Mouse (Mus musculus): ENCODE measurements at regions not wholly inside any gene's neighbourhood (a gene's known extent, or its start where the extent isn't known, plus 50 kb on each side); places are given as distances from the start of the nearest gene placed in this dataset.

- no peak for DNase-seq
Measured at GRCm38 (mm10) chr12:12701735-12702134, 240.0 kb downstream of the Mycn start.

DNA sequence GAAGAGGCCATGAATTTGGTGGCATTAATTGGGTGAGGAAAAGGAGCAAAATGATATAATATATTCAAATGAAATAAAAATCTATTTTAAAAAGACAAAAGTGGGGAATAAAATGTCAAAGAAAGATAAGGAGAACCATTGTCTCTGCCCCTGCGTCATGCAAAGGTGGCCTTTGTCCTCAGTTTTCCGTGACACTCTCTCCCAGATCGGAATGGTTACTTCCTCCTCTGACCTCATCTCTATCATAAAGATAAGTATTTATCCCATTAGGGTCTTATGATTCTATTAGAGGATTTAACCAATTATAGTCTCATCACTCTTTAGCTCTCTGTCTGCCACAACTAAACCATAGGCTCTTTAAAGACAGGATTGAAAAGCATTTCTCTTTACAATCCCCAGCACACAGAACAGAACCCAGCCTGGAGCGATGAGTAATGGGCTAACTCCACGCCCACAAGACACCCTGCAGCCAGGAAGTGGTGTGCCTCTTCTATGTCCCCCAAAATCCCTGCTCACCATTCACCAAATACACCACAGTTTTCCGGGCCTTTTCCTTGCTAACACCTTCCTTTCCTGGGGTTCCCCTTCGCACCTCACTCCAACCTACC lies 240.6 kb downstream of the Mycn start:
- DNase-seq = no peak

GRCm38 (mm10) chr12:12693838-12694777 lies 247.6 kb downstream of the Mycn start:
- no peak for DNase-seq

DNA sequence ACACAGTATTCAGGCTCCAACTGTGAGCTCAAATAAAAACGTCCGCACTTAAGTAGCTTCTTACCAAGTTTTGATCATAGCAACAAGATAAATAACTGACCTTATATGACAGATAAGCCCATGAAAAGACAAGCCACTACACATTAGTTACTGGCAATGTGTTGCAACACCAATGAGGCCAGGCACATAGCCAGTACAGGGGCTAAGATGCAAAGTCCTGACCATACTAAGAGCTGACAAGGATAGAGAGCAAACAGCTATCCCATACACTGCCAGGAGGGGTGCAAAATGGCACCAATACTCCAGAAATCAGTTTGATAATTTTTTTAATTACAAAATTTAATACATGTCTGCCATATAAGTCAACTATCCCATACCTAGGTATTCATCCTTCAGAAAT lies 254.3 kb downstream of the Mycn start:
- DNase-seq = no peak

DNA sequence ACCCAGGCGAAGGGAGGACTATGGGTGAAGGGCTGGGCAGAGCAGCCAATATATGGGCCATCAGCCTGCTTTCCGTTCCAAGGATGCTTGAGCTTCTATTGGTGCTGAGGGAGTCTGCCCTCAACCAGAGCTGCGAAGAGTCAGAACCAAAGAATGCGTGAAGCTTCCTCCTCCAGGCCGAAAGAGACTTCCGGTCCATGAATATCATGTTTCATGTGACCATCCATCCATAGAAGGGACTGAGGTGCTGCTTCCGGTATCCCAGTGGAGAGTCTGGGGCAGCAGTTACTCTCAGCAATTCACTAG lies 256.5 kb downstream of the Mycn start:
- no peak for DNase-seq

DNA sequence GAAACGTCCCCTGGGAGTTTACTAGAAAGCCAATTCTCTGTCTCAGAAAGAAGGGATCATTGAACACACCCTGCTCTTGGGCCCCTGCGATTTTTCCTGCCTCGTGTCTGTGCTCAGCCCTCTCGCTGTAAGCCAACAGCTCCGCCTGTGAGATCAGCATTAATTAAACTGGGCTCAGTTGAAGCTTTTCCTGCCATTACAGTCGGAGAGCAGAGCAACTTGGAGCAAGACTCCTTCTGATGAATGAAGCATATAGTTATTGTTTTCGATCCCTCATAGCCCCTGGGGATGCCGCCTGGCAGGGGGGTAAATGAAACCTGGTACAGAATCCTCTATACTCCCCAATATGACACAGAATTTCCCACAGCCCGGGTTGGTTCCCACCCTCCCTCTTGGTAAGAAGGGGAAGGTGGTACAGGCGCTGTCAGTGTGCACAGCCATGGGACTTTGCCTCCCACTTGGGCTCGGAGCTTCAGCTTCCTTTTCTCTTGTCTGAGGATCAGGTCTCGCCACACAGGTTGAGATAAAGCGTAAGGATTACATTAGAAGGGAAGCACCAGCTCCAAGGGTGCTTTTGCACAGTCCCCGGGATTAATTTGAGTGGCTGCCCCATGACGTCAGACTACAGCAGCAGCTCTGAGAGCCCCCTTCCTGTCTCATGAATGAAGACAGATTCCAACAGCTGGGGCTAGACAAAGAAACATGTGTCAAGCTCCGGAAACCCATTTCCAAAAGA lies 257.1 kb downstream of the Mycn start:
- DNase-seq = no peak

DNA sequence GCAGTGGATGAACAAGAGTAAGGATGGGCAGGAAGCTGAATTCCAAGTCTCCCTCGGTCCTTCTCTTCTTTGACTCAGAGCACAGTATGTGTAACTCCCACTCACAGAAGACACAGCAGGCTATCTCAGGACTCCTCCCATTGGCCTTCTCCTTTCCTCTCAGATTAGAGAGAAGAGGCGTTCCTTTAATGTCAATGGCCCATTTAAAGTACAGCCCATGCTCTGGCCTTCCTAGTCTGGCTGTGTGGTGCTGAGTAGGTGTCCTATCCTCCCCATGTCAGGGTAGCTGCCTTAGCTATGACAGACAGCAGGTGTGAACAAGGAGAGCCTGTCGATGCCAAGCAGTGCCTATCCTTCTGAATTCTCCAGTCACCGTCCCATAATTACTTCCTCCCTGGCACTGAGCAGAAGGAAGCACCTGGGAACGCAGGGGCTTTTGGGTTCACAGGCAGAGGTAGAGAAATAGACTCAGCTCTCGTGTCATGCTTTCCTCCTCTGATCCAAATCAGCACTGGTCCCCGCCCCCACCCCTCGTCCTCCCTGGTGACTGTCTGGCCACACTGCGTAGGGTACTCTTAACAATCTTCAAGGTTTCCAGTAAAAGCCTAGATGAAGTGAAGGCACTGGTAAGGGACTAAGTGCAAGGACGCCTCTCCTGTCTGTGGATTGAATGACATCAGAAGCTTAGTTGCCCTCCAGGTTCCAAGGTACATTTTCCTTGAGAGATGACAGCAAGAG lies 257.8 kb downstream of the Mycn start:
- no peak for DNase-seq

GRCm38 (mm10) chr12:12681101-12681500 lies 260.6 kb downstream of the Mycn start:
- no peak for DNase-seq

GRCm38 (mm10) chr12:12680371-12680921 lies 261.3 kb downstream of the Mycn start:
- DNase-seq = no peak

DNA sequence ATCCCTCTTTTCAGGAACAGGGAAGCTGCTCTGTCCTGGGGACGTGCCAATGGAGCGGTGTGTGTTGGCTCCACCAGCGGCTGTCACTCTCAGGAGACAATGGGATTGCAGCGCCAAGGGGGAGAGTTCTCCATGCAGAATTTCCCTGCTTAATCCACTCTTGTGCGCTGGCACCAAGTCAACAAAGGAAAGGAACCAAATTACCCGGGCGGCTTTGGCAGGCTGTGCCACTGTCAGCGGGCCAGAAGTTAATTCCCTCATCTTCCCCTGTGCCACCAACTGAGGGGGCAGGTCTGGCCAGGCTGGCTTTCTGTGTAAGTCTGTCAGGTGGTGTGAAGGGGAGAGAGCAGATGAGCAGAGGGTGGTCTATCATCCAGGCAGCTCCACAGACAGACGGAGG lies 265.0 kb downstream of the Mycn start:
- DNase-seq = peak; percentile 36

GRCm38 (mm10) chr12:12669931-12670330 lies 271.8 kb downstream of the Mycn start:
- DNase-seq = no peak

DNA sequence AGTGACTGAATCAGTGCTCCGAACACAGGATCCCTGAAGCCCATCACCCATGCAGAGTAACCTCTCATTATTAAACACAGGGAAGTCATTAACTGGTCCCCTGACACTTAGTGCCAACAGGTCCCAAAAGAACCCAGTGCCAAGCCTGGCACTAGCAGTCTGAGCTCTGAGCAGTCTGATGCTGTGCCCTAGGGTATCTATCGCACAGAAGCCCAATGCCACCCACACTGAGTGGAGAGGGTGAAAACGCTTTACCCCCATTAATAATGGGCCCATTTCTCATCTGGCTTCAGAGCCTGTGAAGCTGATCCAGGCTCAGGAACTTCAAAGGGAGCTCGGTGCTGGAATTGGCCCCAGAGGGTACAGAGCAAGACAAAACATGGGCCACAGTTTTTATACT lies 272.8 kb downstream of the Mycn start:
- no peak for DNase-seq

DNA sequence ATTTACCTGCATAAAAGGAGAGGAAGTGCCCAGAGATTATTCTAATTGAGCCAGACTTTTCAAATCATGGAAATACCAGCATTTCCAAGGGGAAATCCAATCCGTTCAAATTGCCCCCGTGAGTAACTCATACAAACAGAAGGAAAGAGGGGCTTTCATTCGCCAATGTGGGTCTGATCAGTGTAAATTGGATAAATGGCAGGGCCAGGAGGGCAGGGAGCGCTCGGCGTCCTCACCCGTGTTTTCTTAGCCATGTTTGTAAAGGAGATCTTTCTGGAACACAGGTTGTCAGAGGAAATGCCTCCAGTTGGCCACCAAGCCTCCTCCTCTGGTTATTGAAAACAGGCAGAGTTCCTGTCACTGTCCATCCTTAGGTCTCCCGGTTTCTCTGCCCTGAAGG lies 286.1 kb downstream of the Mycn start:
- no peak for DNase-seq

- no peak for DNase-seq
Measured at GRCm38 (mm10) chr12:12655184-12655583, 286.5 kb downstream of the Mycn start.

DNA sequence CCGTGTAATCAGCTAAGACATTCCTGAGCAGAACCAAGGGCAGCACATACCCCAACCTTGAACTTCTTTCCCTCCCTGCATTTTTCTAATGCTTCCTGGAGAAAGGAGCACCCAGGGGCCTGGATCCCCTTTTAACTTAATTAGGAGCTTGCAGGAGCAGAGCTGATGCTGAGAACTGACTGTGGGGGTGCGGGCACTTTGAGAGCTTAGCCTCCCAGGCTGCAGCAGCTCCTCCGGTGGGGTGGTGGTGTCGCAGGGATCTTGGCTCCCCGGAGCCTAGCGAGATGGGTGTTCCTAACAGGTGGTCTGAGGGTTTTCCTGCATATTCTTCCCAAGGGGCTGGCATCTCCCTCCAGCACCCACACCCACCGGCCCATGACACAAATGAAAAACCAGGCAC lies 289.4 kb downstream of the Mycn start:
- no peak for DNase-seq

DNA sequence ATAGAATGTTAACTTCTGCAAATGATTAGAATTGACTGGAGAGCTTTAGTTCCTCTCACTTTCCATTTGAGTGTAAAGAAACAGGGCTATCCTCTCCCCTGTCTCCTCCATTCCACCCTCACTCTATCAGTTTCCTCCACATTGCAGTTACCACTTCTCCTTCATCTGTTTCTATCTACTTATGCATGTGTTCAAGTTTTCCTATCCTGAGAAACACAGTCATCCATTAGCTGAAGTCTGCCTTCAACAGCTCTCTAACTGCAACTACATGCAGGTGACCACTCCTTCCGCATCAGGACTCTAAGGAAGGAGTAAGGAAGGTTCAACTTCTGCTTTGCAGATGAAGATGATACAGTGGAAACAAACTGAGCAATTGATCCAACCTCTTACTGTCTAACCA lies 291.4 kb downstream of the Mycn start:
- DNase-seq = no peak

DNA sequence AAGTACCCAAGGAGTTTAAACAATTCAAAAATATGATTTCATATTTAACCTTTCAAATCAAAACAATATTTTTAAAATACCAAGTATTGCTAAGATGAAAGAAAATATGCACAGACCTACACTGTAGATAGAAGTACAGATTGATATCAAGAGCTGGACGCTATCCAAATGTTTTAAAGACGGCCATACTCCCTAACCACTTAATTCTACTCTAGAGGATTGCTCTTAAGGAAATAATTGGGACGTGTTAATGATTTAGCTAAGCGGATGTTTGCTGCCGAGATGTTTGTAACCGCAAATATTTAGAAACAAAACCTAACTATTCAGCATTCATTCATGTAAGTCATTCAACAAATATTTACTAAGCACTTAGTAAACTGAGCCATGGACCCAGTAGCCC lies 294.2 kb downstream of the Mycn start:
- DNase-seq = no peak

DNA sequence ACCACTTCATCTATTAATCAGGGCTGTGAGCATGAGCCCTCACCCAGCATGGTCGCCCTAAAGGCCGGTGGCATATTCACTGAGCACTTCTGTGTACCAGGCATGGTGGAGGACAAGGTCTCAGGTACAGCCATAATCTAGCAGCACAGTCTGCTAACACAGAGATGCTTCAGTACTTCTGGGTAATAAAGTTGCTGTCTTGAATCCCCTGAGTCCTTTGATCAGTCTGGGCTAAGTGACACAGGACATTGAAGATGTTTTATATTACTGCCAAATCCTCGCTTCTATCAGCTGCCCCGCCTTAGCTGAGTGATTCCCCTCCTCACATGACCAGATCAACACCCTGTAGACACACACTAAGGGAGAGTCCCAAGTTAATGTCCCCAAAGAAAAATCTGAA lies 296.5 kb downstream of the Mycn start:
- DNase-seq = no peak

- no peak for DNase-seq
Measured at GRCm38 (mm10) chr12:12643247-12643963, 298.3 kb downstream of the Mycn start.

- no peak for DNase-seq
Measured at GRCm38 (mm10) chr12:12635308-12635707, 306.4 kb downstream of the Mycn start.

GRCm38 (mm10) chr12:12627597-12627996 lies 314.1 kb downstream of the Mycn start:
- DNase-seq = no peak

DNA sequence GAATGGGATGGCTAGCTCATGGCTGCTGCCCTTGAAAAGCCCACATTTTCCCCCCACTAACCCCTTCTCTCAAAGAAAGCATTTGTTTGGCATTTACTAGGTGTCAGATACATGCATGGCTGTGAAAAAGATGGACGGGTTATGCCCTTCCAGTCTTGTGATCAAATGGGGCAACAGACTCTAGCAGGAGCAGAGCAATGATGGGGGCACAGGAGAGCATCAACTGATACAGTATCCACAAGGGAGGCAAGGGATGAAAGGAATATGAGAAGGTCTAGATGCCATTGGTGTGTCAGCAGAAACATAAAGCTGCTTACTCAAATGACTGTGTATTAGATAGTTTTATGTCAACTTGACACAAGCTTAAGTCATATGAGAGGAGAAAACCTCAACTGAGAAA lies 315.9 kb downstream of the Mycn start:
- no peak for DNase-seq
